Mouse (Mus musculus) embryonic facial prominence, embryonic 12.5 days (tissue): ENCODE results near the gene Cyp2s1. TPM values are rescaled to one million over a fixed set of nuclear protein-coding genes. Genes with fewer than 3 reads are reported as not detected.
"Not testable (repeated sequence)": the region's sequence is repeated elsewhere in the genome, so short reads cannot be mapped to it uniquely, and the experiment has no call there.

Experiments
- ATAC-seq: fragments of 200-750 bp; cut with Nextera tagmentation; 2 replicates; pipeline ENCODE4 v1.8.0; 2017; ENCODE audit not compliant: insufficient number of reproducible peaks, insufficient read depth, low FRiP score, low TSS enrichment
- H3K27ac ChIP-seq: fragments of 300-500 bp; sonication (generic); 2 replicates; pipeline ENCODE4 v1.5.1; 2016; ENCODE audit warnings: mild to moderate bottlenecking
- H3K27me3 ChIP-seq: fragments of 300-500 bp; sonication (generic); 2 replicates; pipeline ENCODE4 v1.6.1; 2016; ENCODE audit warnings: mild to moderate bottlenecking, moderate library complexity
- H3K36me3 ChIP-seq: fragments of 300-500 bp; sonication (generic); 2 replicates; pipeline ENCODE4 v1.6.1; 2016; ENCODE audit warnings: mild to moderate bottlenecking
- H3K4me1 ChIP-seq: fragments of 300-500 bp; sonication (generic); 2 replicates; pipeline ENCODE4 v1.6.1; 2016
- H3K4me2 ChIP-seq: fragments of 300-500 bp; sonication (generic); replicated peaks from 2 replicates; pipeline ENCODE4 v1.6.1; 2016; ENCODE audit warnings: mild to moderate bottlenecking, moderate library complexity
- H3K4me3 ChIP-seq: fragments of 300-500 bp; sonication (generic); 2 replicates; pipeline ENCODE4 v1.5.1; 2016; ENCODE audit warnings: mild to moderate bottlenecking
- H3K9ac ChIP-seq: fragments of 300-500 bp; sonication (generic); 2 replicates; pipeline ENCODE4 v1.6.1; 2016; ENCODE audit warnings: mild to moderate bottlenecking, moderate library complexity
- H3K9me3 ChIP-seq: fragments of 300-500 bp; sonication (generic); 2 replicates; pipeline ENCODE4 v1.6.1; 2016; ENCODE audit warnings: mild to moderate bottlenecking, moderate library complexity
- WGBS: fragments of 180-500 bp; shearing (Covaris S2); methylation state at CpG from one replicate; pipeline ENCODE4 v1.1.7; 2016; 5-methylcytosine and 5-hydroxymethylcytosine counted together
- polyA plus RNA-seq: library from polyadenylated mRNA; unstranded; fragments of >200 nt; fragmentation: Nextera tagmentation; extraction: Ambion mirVana; gene quantifications from 2 replicates; pipeline ENCODE4 v1.2.1, GENCODE M21; 2016

Cyp2s1 gene
- polyA plus RNA-seq, 1 experiment from 2014 or later: 4.2 TPM

GRCm38 (mm10) chr7:25805631-25806343 is 10.9 kb downstream of the Cyp2s1 start:
- Histone ChIP-seq H3K4me2 (peak overlapping the region; percentile 37), H3K9me3 (no peaks in the 10 kb centered on the region), H3K27me3 (no peaks in the 10 kb centered on the region), H3K4me3 (peak overlapping the region; percentile 17; the same call in 1 of the 2 replicates), H3K4me1 (peaks cover 14% of the 10 kb centered on the region; the same call in 1 of the 2 replicates), H3K36me3 (no peaks in the 10 kb centered on the region), H3K9ac (peak overlapping the region; percentile 41), H3K27ac (no peak overlapping the region)
- no peak for ATAC-seq
- WGBS: 24% methylated on average over 21 of the region's 21 CpGs

DNA sequence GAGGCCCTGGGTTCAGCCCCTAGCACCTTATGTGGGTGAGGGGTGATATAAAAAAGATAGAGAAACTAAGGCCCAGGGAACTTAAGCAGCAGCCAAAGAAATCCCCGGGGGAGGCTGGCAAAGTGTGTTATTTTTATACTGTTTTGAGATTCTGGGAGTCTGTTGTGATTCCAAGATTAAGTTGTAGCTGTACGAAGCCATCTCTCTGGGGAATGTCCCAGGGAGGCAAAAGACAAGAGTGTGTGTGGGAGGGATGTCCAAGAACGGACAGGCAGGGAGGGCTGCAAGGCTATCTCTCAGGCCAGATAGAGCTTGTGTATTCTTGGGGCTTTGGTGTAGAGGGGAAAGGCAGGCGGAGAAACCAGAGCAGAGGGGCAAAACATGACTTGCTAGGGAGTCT is 11.9 kb downstream of the Cyp2s1 start:
- no peak for ATAC-seq

GRCm38 (mm10) chr7:25803460-25803859 is 13.3 kb downstream of the Cyp2s1 start:
- Histone ChIP-seq H3K27ac (0 out of 2 replicates have a peak overlapping the region, but pooled peaks have one; percentile 19), H3K9ac (no peak overlapping the region)

More for the DNA sequence above, 11.9 kb downstream of the Cyp2s1 start:
- Histone ChIP-seq H3K27me3 (no peaks in the 10 kb centered on the region), H3K4me1 (peaks cover 14% of the 10 kb centered on the region; the same call in 1 of the 2 replicates), H3K36me3 (no peaks in the 10 kb centered on the region), H3K9ac (no peak overlapping the region), H3K27ac (no peak overlapping the region), H3K9me3 (no peaks in the 10 kb centered on the region), H3K4me2 (no peak overlapping the region), H3K4me3 (no peak overlapping the region)
- WGBS: 74% methylated on average over 4 of the region's 4 CpGs

DNA sequence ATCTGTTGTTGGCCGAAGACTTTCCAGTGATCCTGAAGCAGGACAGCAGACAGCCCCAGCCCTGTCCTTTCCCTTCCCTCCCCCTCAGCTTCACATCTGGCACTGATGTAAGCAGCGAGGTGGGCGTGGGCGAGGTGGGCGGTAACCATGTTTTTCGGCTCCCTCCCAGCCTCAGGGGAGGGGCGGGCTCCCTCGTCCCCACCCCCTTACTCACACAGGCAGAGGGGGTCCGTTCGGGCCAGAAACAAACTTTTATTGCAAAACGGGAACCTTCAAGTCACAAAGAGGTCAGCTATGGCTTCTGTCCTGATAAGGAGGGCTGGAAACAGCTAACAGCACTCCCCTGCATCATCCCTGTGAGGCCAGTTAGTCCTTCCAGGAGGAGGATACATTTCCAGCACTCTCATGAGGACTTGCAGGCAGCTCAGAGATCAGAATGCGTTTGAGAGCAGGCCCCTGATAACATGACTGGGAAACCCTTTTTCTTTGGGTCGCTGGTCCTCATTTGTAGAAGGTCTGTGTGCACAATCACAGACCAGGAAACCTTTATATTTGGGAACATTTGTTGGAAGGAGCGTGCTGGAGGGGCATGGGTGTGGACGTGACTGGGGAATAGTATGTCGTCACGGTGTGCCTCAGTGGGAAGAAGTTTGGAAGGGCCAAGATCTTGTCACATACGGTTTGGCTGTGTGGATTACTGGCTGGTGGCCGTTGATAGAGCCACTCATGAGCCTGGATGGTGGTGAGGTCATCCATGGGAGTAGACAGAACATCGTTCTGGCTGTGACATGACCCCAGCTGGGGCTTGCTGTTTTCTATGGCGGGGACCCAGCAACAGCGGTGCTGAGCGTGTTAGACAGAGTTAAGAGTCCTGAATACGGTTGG is 14.2 kb downstream of the Cyp2s1 start:
- peak; percentile 50 for ATAC-seq
- Histone ChIP-seq H3K4me1 (peaks cover 14% of the 10 kb centered on the region; the same call in 1 of the 2 replicates), H3K9me3 (0 out of 2 replicates have a peak, but pooled peaks cover 3% of the 10 kb centered on the region), H3K27ac (peak overlapping the region; percentile 88), H3K9ac (no peak overlapping the region; the same call in 1 of the 2 replicates), H3K4me3 (peak overlapping the region; percentile 20), H3K36me3 (no peaks in the 10 kb centered on the region), H3K4me2 (peak overlapping the region; percentile 45), H3K27me3 (no peaks in the 10 kb centered on the region)
- WGBS: 24% methylated on average over 24 of the region's 24 CpGs

More at GRCm38 (mm10) chr7:25803460-25803859, 13.3 kb downstream of the Cyp2s1 start:
- H3K36me3 ChIP-seq: no peaks in the 10 kb centered on the region
- H3K9me3 ChIP-seq: 0 out of 2 replicates have a peak, but pooled peaks cover 2% of the 10 kb centered on the region
- no peak for ATAC-seq
- no peak overlapping the region for H3K4me2 ChIP-seq
- peaks cover 14% of the 10 kb centered on the region; the same call in 1 of the 2 replicates for H3K4me1 ChIP-seq
- 81% methylated on average over 13 of the region's 13 CpGs for WGBS
- H3K4me3 ChIP-seq: no peak overlapping the region
- H3K27me3 ChIP-seq: no peaks in the 10 kb centered on the region

DNA sequence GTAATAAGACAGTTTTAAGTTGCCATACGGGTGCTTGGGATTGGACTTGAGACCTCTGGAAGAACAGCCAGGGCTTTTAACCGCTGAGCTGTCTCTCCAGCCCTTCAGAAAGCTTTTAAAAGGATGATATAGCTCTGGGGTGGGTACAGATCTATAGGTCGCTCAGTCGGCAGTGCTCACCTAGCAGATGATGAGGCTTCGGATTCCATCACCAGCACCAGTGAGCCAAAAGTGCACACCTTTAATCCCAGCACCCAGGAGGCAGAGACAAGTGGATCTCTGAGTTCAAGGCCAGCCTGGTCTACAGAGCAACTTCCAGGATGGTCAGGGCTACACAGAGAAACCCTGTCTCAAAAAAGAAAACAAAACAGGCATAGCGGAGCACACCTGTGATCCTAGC is 15.7 kb downstream of the Cyp2s1 start:
- H3K27ac ChIP-seq: no peak overlapping the region
- H3K4me3 ChIP-seq: no peak overlapping the region
- no peak overlapping the region for H3K9ac ChIP-seq
- no peaks in the 10 kb centered on the region for H3K27me3 ChIP-seq
- H3K4me2 ChIP-seq: no peak overlapping the region
- H3K4me1 ChIP-seq: peaks cover 14% of the 10 kb centered on the region; the same call in 1 of the 2 replicates
- 0 out of 2 replicates have a peak, but pooled peaks cover 3% of the 10 kb centered on the region for H3K9me3 ChIP-seq
- ATAC-seq: no peak
- H3K36me3 ChIP-seq: no peaks in the 10 kb centered on the region
- WGBS: 94% methylated on average over 6 of the region's 6 CpGs

- no peaks in the 10 kb centered on the region for H3K36me3 ChIP-seq
- 95% methylated on average over 1 of the region's 1 CpGs for WGBS
Measured at GRCm38 (mm10) chr7:25799369-25799768, 17.3 kb downstream of the Cyp2s1 start.

GRCm38 (mm10) chr7:25798540-25798939 is 18.2 kb downstream of the Cyp2s1 start:
- no peak overlapping the region for H3K9ac ChIP-seq
- peaks cover 11% of the 10 kb centered on the region; the same call in 1 of the 2 replicates for H3K4me1 ChIP-seq
- H3K4me3 ChIP-seq: no peak overlapping the region
- no peak overlapping the region for H3K27ac ChIP-seq
- 87% methylated on average over 2 of the region's 2 CpGs for WGBS
- H3K36me3 ChIP-seq: no peaks in the 10 kb centered on the region
- H3K27me3 ChIP-seq: no peaks in the 10 kb centered on the region
- H3K9me3 ChIP-seq: 0 out of 2 replicates have a peak, but pooled peaks cover 3% of the 10 kb centered on the region
- no peak overlapping the region for H3K4me2 ChIP-seq
- no peak for ATAC-seq

More at GRCm38 (mm10) chr7:25799369-25799768, 17.3 kb downstream of the Cyp2s1 start:
- no peak overlapping the region for H3K4me3 ChIP-seq
- no peak for ATAC-seq
- no peak overlapping the region for H3K27ac ChIP-seq
- no peak overlapping the region for H3K9ac ChIP-seq
- H3K4me1 ChIP-seq: peaks cover 11% of the 10 kb centered on the region; the same call in 1 of the 2 replicates
- H3K27me3 ChIP-seq: no peaks in the 10 kb centered on the region
- no peak overlapping the region for H3K4me2 ChIP-seq
- H3K9me3 ChIP-seq: 0 out of 2 replicates have a peak, but pooled peaks cover 3% of the 10 kb centered on the region

DNA sequence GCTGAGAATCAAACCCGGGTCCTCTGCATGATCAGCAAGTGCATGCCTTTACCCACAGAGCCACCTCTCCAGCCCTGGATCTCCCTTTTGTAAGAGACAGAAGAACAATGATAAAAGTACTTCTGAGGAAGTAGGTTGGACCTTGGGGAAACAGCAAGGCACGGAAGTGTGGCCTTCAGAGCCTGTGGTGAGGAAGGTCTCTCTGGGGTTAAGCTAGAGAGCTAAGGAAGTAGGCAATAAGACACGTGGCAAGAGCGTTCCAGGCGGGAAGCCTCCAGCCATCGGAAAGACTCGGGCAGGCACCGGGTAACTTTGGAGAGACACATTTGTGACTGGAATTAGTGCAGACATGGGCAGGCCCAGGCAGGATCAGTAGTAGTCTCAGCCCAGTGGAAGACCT is 21.9 kb downstream of the Cyp2s1 start:
- H3K36me3 ChIP-seq: no peaks in the 10 kb centered on the region
- WGBS: 83% methylated on average over 8 of the region's 8 CpGs

GRCm38 (mm10) chr7:25793679-25794078 is 23.0 kb downstream of the Cyp2s1 start:
- H3K27ac ChIP-seq: no peak overlapping the region
- H3K27me3 ChIP-seq: no peaks in the 10 kb centered on the region
- no peak for ATAC-seq
- no peaks in the 10 kb centered on the region for H3K36me3 ChIP-seq
- H3K9me3 ChIP-seq: 0 out of 2 replicates have a peak, but pooled peaks cover 3% of the 10 kb centered on the region
- H3K4me1 ChIP-seq: peaks cover 11% of the 10 kb centered on the region
- H3K4me3 ChIP-seq: no peak overlapping the region
- no peak overlapping the region for H3K9ac ChIP-seq
- H3K4me2 ChIP-seq: no peak overlapping the region
- WGBS: 47% methylated on average over 3 of the region's 3 CpGs

More for the DNA sequence above, 21.9 kb downstream of the Cyp2s1 start:
- Histone ChIP-seq H3K9me3 (0 out of 2 replicates have a peak, but pooled peaks cover 3% of the 10 kb centered on the region), H3K4me1 (peaks cover 3% of the 10 kb centered on the region; the same call in 1 of the 2 replicates), H3K4me3 (no peak overlapping the region), H3K9ac (no peak overlapping the region), H3K27ac (no peak overlapping the region), H3K4me2 (no peak overlapping the region), H3K27me3 (no peaks in the 10 kb centered on the region)
- ATAC-seq: no peak

GRCm38 (mm10) chr7:25792966-25793365 is 23.7 kb downstream of the Cyp2s1 start:
- not testable (repeated sequence) for H3K27me3 ChIP-seq, H3K36me3 ChIP-seq, H3K9ac ChIP-seq, ATAC-seq, H3K9me3 ChIP-seq, H3K4me3 ChIP-seq, H3K4me2 ChIP-seq, H3K27ac ChIP-seq
- H3K4me1 ChIP-seq: peaks cover 11% of the 10 kb centered on the region
- WGBS: 78% methylated on average over 9 of the region's 9 CpGs

- Histone ChIP-seq H3K9me3 (no peaks in the 10 kb centered on the region), H3K4me3 (no peak overlapping the region), H3K27me3 (no peaks in the 10 kb centered on the region), H3K4me2 (no peak overlapping the region), H3K4me1 (peaks cover 23% of the 10 kb centered on the region), H3K27ac (no peak overlapping the region), H3K9ac (no peak overlapping the region), H3K36me3 (0 out of 2 replicates have a peak, but pooled peaks cover 6% of the 10 kb centered on the region)
- WGBS: 73% methylated on average over 8 of the region's 8 CpGs
- no peak for ATAC-seq
Measured at GRCm38 (mm10) chr7:25790615-25791014, 26.1 kb downstream of the Cyp2s1 start.
